Mouse (Mus musculus): ENCODE measurements around the gene Map4k4. TPM values are rescaled to one million over a fixed set of nuclear protein-coding genes. Genes with fewer than 3 reads are reported as not detected.
A peak's percentile ranks its signal among the peaks of the same experiment; 100 is the strongest.

The Map4k4 gene
- total RNA-seq, 2 experiments from 2014 or later, result 103 to 130 TPM

- DNase-seq (ENCODE audit: low spot score in 2 of 2), result no peak
- intact Hi-C loops (cut with DNase I), result no loop called here
Observed at GRCm38 (mm10) chr1:39895506-39895905, 5.2 kb upstream of the Map4k4 start.

GRCm38 (mm10) chr1:39896581-39896980, 4.1 kb upstream of the Map4k4 start:
- intact Hi-C loops (cut with DNase I), result no loop called here
- DNase-seq (ENCODE audit: low spot score in 2 of 2), result no peak

GRCm38 (mm10) chr1:39898686-39899085, 2.0 kb upstream of the Map4k4 start:
- intact Hi-C loops (cut with DNase I), result no loop called here
- DNase-seq (ENCODE audit: low spot score in 2 of 2), result no peak

GRCm38 (mm10) chr1:39901063-39901811, 524 bp downstream of the Map4k4 start:
- intact Hi-C loops (cut with DNase I), result loop anchor here (2.0 to 10.0 kb wide), 4 partner anchors 36 to 216 kb away; no protein-coding TSS in a partner anchor
- peak; percentile 60 to 66 for DNase-seq (ENCODE audit: low spot score in 2 of 2)

- intact Hi-C loops (cut with DNase I), result loop anchor here (2.0 to 10.0 kb wide), 4 partner anchors 35 to 217 kb away; no protein-coding TSS in a partner anchor
- peak; percentile 46 to 53 for DNase-seq (ENCODE audit: low spot score in 2 of 2)
Observed at GRCm38 (mm10) chr1:39901851-39902703, 1.4 kb downstream of the Map4k4 start.

GRCm38 (mm10) chr1:39902704-39903151, 2.0 kb downstream of the Map4k4 start:
- DNase-seq (ENCODE audit: low spot score in 2 of 2), result peak; percentile 36 to 56

GRCm38 (mm10) chr1:39904720-39905119, 4.0 kb downstream of the Map4k4 start:
- intact Hi-C loops (cut with DNase I), result loop anchor here (5.0 to 10.0 kb wide), 3 partner anchors 33 to 220 kb away; no protein-coding TSS in a partner anchor

More at GRCm38 (mm10) chr1:39902704-39903151, 2.0 kb downstream of the Map4k4 start:
- intact Hi-C loops (cut with DNase I), result loop anchor here (5.0 to 10.0 kb wide), 3 partner anchors 35 to 218 kb away; no protein-coding TSS in a partner anchor

GRCm38 (mm10) chr1:39906921-39907320, 6.2 kb downstream of the Map4k4 start:
- intact Hi-C loops (cut with DNase I), result loop anchor here (10.0 kb wide), 1 partner anchor 222 kb away; no protein-coding TSS in a partner anchor
- DNase-seq (ENCODE audit: low spot score in 2 of 2), result no peak

More at GRCm38 (mm10) chr1:39904720-39905119, 4.0 kb downstream of the Map4k4 start:
- no peak for DNase-seq (ENCODE audit: low spot score in 2 of 2)

- no peak for DNase-seq (ENCODE audit: low spot score in 2 of 2)
- intact Hi-C loops (cut with DNase I), result loop anchor here (10.0 kb wide), 1 partner anchor 224 kb away; no protein-coding TSS in a partner anchor
Observed at GRCm38 (mm10) chr1:39908976-39909375, 8.3 kb downstream of the Map4k4 start.

- DNase-seq (ENCODE audit: low spot score in 2 of 2), result no peak
- intact Hi-C loops (cut with DNase I), result no loop called here
Observed at GRCm38 (mm10) chr1:39911446-39911845, 10.7 kb downstream of the Map4k4 start.

GRCm38 (mm10) chr1:39913256-39913655, 12.5 kb downstream of the Map4k4 start:
- no peak for DNase-seq (ENCODE audit: low spot score in 2 of 2)
- intact Hi-C loops (cut with DNase I), result no loop called here

GRCm38 (mm10) chr1:39916144-39916543, 15.4 kb downstream of the Map4k4 start:
- intact Hi-C loops (cut with DNase I), result no loop called here
- no peak for DNase-seq (ENCODE audit: low spot score in 2 of 2)

- DNase-seq (ENCODE audit: low spot score in 2 of 2), result no peak
- intact Hi-C loops (cut with DNase I), result no loop called here
Observed at GRCm38 (mm10) chr1:39917855-39918516, 17.3 kb downstream of the Map4k4 start.

- DNase-seq (ENCODE audit: low spot score in 2 of 2), result no peak
- intact Hi-C loops (cut with DNase I), result no loop called here
Observed at GRCm38 (mm10) chr1:39918517-39919115, 17.9 kb downstream of the Map4k4 start.

GRCm38 (mm10) chr1:39920616-39921015, 19.9 kb downstream of the Map4k4 start:
- intact Hi-C loops (cut with DNase I), result no loop called here
- DNase-seq (ENCODE audit: low spot score in 2 of 2), result no peak

GRCm38 (mm10) chr1:39921996-39922395, 21.3 kb downstream of the Map4k4 start:
- no peak for DNase-seq (ENCODE audit: low spot score in 2 of 2)
- intact Hi-C loops (cut with DNase I), result no loop called here

- intact Hi-C loops (cut with DNase I), result no loop called here
Observed at GRCm38 (mm10) chr1:39922714-39923113, 22.0 kb downstream of the Map4k4 start.

GRCm38 (mm10) chr1:39923395-39924337, 23.0 kb downstream of the Map4k4 start:
- intact Hi-C loops (cut with DNase I), result no loop called here
- no peak for DNase-seq (ENCODE audit: low spot score in 2 of 2)

More at GRCm38 (mm10) chr1:39922714-39923113, 22.0 kb downstream of the Map4k4 start:
- no peak for DNase-seq (ENCODE audit: low spot score in 2 of 2)

Data from left cerebral cortex, postnatal 36 days (tissue).